Mouse (Mus musculus) kidney, adult 2 months (tissue): ENCODE measurements at regions not wholly inside any gene's neighbourhood (a gene's known extent, or its start where the extent isn't known, plus 50 kb on each side); places are given as distances from the start of the nearest gene placed in this dataset.

ENCODE experiments used
- CTCF ChIP-seq: fragments of 200-500 bp; conservative IDR thresholded peaks from 2 replicates; pipeline ENCODE4 v1.5.1; 2011; ENCODE audit warnings: low read depth, mild to moderate bottlenecking, control low read depth, low read length, moderate library complexity, mixed read lengths; ENCODE audit not compliant: insufficient read depth, insufficient read length
- POLR2A ChIP-seq: fragments of 200-500 bp; IDR thresholded peaks from one replicate; pipeline ENCODE4 v1.6.1; 2011; ENCODE audit warnings: low read depth, low read length, control low read depth

- TF ChIP-seq CTCF (no peak), POLR2A (no peak)
Observed at GRCm38 (mm10) chr9:47467815-47468214, 62.2 kb upstream of the Cadm1 start.
